Mouse (Mus musculus): Measurements from ENCODE around the gene Dlg1. TPM values are rescaled to one million over a fixed set of nuclear protein-coding genes. Genes with fewer than 3 reads are reported as not detected.

The Dlg1 gene
- total RNA-seq (2021) = 100 to 1,000 TPM; 178 to 190 TPM

GRCm38 (mm10) chr16:31663379-31664286, at the start of gene Dlg1:
Gene Dlg1 (plus strand): TSS chr16:31663443.
- DNase-seq (ENCODE audit: low spot score in 2 of 2) = peak; percentile 77 to 85
- intact Hi-C loops (cut with DNase I) = no loop called here

DNA sequence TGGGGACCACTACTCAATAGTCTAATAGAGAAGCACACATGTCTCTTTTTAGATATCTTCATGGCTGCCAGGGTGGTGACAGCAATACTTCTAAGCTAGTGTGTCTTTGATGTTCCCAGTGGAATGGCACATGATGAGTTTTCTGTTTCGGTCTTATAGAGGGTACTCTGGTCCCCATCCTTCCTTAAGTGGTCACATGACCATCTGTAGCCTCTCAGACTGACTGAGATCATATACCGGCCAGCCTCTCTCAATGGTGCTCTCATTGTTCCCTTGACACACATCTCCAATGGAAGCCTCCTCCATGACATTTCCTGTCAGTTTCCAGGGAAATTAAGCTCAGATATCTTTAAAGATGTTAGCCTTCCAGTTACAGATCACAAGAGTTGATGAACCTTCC, 46.9 kb upstream of the Dlg1 start:
- no peak for DNase-seq (ENCODE audit: low spot score in 2 of 2)
- intact Hi-C loops (cut with DNase I) = no loop called here

GRCm38 (mm10) chr16:31617128-31617527, 46.1 kb upstream of the Dlg1 start:
- intact Hi-C loops (cut with DNase I) = no loop called here
- DNase-seq (ENCODE audit: low spot score in 2 of 2) = no peak

- DNase-seq (ENCODE audit: low spot score in 2 of 2) = no peak
- intact Hi-C loops (cut with DNase I) = no loop called here
These were observed 45.3 kb upstream of the Dlg1 start for GRCm38 (mm10) chr16:31617823-31618371.

DNA sequence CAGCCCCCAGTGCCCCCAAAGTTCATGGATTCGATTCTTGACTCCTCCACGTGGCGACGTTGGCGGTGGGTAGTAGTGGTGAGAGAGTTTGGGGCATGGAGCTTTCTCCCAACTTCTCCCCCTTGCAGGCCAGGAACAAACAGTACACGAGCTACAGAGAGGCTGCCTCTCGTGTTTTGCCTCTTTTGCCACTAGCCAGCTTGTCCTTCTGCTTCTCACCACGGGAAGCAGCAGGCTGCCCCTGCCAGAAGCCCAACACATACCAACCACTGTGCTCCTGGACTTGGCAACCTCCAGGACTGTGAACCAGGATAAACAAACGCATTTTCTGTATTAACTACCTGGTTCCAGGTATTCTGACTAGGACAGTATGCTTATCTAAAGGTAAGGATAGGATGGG, 44.6 kb upstream of the Dlg1 start:
- DNase-seq (ENCODE audit: low spot score in 2 of 2) = no peak
- intact Hi-C loops (cut with DNase I) = no loop called here

DNA sequence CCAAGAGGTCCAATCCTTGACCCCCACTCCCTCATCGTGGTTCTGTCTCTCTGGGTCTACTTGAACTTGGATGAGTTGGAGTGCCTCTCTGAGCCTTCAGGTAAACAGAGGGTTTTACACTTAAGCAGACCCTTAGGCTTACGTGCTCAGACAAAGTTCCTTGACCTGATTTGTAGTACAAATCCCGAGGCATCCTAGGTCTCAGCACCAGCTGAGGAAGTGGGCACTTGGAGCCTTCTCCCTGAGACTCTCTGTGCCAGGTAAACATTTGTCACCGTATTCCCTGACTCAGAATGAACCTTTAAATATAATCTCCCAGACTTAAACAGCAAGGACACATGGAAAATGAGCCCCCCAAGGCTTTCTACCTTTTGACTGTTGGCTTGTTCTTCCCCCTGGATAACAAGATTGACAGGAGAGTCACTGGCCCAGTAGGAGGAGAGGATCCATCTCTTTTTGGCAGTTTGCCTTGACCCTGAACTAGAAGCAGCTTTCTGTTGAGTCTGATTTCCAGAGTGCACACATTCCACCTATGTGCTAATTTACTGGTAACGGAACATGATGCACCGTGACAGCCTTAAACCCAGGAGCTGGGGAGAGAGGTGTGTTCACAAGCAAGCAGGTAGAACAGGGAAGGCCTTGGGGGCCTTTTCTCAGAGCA, 43.4 kb upstream of the Dlg1 start:
- intact Hi-C loops (cut with DNase I) = no loop called here
- no peak for DNase-seq (ENCODE audit: low spot score in 2 of 2)

GRCm38 (mm10) chr16:31622356-31622755, 40.9 kb upstream of the Dlg1 start:
- intact Hi-C loops (cut with DNase I) = no loop called here

DNA sequence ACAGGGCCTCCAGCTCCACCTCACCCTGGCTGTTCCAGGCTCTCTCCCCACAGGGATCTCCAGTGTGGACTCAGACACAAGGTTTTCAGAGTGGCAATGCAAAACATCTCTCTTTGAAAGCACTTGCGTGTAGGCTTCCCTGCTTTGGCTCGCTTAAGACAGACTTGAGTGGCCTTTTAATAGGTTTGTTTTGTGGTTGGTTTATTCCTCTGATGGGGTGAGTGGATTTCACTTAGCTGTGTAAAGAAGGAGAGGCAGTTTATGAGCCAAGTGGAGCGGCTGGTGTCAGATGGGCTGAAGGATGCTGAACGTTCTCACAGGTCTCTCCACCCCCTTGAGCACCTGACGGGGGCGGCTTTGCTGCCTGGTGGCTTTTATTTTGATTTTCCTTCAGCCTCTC, 40.1 kb upstream of the Dlg1 start:
- no peak for DNase-seq (ENCODE audit: low spot score in 2 of 2)

More at GRCm38 (mm10) chr16:31622356-31622755, 40.9 kb upstream of the Dlg1 start:
- DNase-seq (ENCODE audit: low spot score in 2 of 2) = no peak

GRCm38 (mm10) chr16:31624749-31625148, 38.5 kb upstream of the Dlg1 start:
- no peak for DNase-seq (ENCODE audit: low spot score in 2 of 2)
- intact Hi-C loops (cut with DNase I) = no loop called here

More for the DNA sequence above, 40.1 kb upstream of the Dlg1 start:
- intact Hi-C loops (cut with DNase I) = no loop called here

DNA sequence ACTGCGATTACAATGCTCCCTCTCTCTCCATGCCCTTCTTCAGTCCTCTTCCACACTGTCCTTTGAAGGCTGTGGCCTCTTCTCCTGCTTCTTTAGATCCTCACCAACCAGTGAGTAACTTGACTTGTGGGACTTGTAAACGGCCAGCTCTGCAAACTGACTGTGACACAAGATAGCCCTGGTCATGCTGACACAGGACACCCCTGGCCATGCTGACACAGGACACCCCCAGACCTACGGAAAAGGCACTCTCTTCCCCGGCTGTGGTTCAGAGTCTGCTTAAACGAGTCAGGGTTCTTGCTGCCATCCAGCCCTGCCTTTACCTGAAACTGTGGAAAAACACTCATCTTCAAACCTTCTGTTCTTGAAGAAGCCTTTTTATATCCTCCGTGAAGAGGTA, 36.9 kb upstream of the Dlg1 start:
- intact Hi-C loops (cut with DNase I) = no loop called here
- no peak for DNase-seq (ENCODE audit: low spot score in 2 of 2)

- DNase-seq (ENCODE audit: low spot score in 2 of 2) = no peak
- intact Hi-C loops (cut with DNase I) = no loop called here
These were observed 32.9 kb upstream of the Dlg1 start for GRCm38 (mm10) chr16:31630381-31630780.

DNA sequence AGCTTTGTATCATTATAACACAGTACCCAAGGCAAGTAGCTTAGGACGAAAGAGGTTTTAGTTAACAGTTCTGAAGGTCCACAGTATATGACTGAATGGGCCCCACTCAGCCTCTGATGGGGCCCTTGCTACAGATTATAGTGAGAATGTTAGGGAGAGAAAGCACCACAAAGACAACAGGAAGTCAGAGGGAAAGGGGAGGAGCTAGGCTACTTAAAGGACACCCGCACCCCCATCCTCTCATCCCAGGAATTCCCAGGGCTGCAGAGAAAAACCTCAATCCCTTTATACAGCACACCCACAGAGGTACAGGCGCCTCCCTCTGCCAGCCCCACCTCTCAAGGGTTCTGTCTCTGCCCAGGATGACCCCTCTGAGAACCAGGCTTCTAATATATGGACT, 32.2 kb upstream of the Dlg1 start:
- intact Hi-C loops (cut with DNase I) = no loop called here
- no peak for DNase-seq (ENCODE audit: low spot score in 2 of 2)

- intact Hi-C loops (cut with DNase I) = no loop called here
These were observed 28.9 kb upstream of the Dlg1 start for GRCm38 (mm10) chr16:31634371-31634770.

DNA sequence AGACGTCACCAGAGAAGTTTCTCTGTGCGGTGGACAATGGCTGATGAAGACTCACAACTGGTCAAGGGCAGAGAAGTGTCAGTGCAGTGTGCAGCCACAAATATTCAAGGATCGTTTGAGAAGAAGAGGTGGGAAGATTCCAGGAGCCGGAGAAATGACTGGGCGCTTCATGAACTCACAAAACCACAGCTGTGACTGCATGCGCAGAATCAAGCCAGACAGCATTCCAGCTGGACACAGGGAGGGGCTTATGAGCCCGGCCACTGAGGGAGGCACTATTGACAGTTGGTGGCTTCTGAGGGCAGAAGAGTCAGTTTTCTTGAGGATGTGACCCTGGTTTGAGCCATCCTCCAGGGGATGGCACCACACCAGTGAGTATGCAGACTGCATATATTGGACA, 24.9 kb upstream of the Dlg1 start:
- intact Hi-C loops (cut with DNase I) = no loop called here
- no peak for DNase-seq (ENCODE audit: low spot score in 2 of 2)

More at GRCm38 (mm10) chr16:31634371-31634770, 28.9 kb upstream of the Dlg1 start:
- DNase-seq (ENCODE audit: low spot score in 2 of 2) = no peak

- intact Hi-C loops (cut with DNase I) = no loop called here
- no peak for DNase-seq (ENCODE audit: low spot score in 2 of 2)
These were observed 23.3 kb upstream of the Dlg1 start for GRCm38 (mm10) chr16:31639946-31640345.

- no peak for DNase-seq (ENCODE audit: low spot score in 2 of 2)
- intact Hi-C loops (cut with DNase I) = no loop called here
These were observed 21.5 kb upstream of the Dlg1 start for GRCm38 (mm10) chr16:31641776-31642175.

GRCm38 (mm10) chr16:31647221-31647620, 16.0 kb upstream of the Dlg1 start:
- DNase-seq (ENCODE audit: low spot score in 2 of 2) = no peak
- intact Hi-C loops (cut with DNase I) = no loop called here

GRCm38 (mm10) chr16:31650788-31651187, 12.5 kb upstream of the Dlg1 start:
- intact Hi-C loops (cut with DNase I) = no loop called here
- DNase-seq (ENCODE audit: low spot score in 2 of 2) = no peak

GRCm38 (mm10) chr16:31651541-31651940, 11.7 kb upstream of the Dlg1 start:
- intact Hi-C loops (cut with DNase I) = no loop called here
- no peak for DNase-seq (ENCODE audit: low spot score in 2 of 2)

DNA sequence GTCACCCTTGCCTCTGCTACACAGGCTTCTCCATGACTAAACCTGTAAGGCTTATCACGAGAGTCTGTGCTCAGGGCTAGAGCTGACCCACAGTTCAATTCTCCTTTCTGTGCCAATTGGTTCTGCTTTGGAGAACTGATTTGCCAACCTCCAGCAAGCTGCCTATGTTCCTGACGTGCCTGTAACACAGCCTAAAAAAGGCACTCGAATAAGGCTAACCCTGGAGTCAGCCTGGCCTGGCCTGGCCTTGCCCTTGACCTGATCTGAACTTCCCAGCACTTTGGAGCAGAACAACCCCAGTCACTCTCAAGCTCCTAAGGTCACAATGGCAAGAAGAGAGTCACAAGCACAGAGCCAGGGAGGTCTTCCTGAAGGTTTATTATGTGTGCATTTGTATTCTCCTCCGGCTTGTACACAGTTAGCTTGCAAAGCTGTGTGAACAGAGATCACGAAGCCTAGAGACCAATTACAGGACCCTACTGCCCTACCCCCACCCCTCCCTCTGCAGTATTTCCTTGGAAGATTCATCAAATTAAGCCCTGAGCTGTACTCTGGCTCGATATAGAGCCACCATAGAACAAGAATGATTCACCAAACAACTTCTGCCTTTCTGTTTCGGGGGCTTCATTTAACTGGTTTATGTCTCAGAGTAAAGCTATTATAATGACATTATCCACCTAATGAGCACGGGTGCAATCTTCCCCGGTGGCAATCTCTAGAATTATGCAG, 11.0 kb upstream of the Dlg1 start:
- DNase-seq (ENCODE audit: low spot score in 2 of 2) = no peak
- intact Hi-C loops (cut with DNase I) = no loop called here

Measured in left cerebral cortex, postnatal 36 days (tissue).